Mouse (Mus musculus): Measurements from ENCODE around the gene Ccdc60.

- TF ChIP-seq CTCF (IDR thresholded peaks at IDR 0.05; ENCODE audit: low read depth), result no peak
- TF ChIP-seq EP300 (IDR thresholded peaks at IDR 0.05; ENCODE audit: low read depth), result no peak
Observed at GRCm38 (mm10) chr5:116252186-116252585, 36.6 kb downstream of the Ccdc60 start.
